Mouse (Mus musculus): ENCODE results near the gene Trit1. TPM values are rescaled to one million over a fixed set of nuclear protein-coding genes. Genes with fewer than 3 reads are reported as not detected.
"Not testable (repeated sequence)": the region's sequence is repeated elsewhere in the genome, so short reads cannot be mapped to it uniquely, and the experiment has no call there.

The Trit1 gene
- polyA plus RNA-seq, 1 experiment = 20.4 TPM

- TF ChIP-seq CTCF (IDR thresholded peaks at IDR 0.05; ENCODE audit: borderline replicate concordance, extremely low read depth, insufficient read depth, insufficient read length) (no peak), POLR2A (IDR thresholded peaks at IDR 0.05; ENCODE audit: borderline replicate concordance, extremely low read depth, insufficient read depth, insufficient read length, poor library complexity, severe bottlenecking) (no peak)
Observed at GRCm38 (mm10) chr4:122982537-122982936, 33.9 kb upstream of the Trit1 start.

GRCm38 (mm10) chr4:122983486-122984261 is 32.7 kb upstream of the Trit1 start:
- TF ChIP-seq CTCF (IDR thresholded peaks at IDR 0.05; ENCODE audit: borderline replicate concordance, extremely low read depth, insufficient read depth, insufficient read length) (no peak), POLR2A (IDR thresholded peaks at IDR 0.05; ENCODE audit: borderline replicate concordance, extremely low read depth, insufficient read depth, insufficient read length, poor library complexity, severe bottlenecking) (no peak)
- DNase-seq (ENCODE audit: low read depth) = no peak

More at GRCm38 (mm10) chr4:122982537-122982936, 33.9 kb upstream of the Trit1 start:
- DNase-seq (ENCODE audit: low read depth) = no peak

GRCm38 (mm10) chr4:122985110-122985509 is 31.3 kb upstream of the Trit1 start:
- peak; percentile 81 for TF ChIP-seq CTCF (IDR thresholded peaks at IDR 0.05; ENCODE audit: borderline replicate concordance, extremely low read depth, insufficient read depth, insufficient read length)
- TF ChIP-seq POLR2A (IDR thresholded peaks at IDR 0.05; ENCODE audit: borderline replicate concordance, extremely low read depth, insufficient read depth, insufficient read length, poor library complexity, severe bottlenecking) = no peak
- peak; percentile 92 for DNase-seq (ENCODE audit: low read depth)

- TF ChIP-seq CTCF (IDR thresholded peaks at IDR 0.05; ENCODE audit: borderline replicate concordance, extremely low read depth, insufficient read depth, insufficient read length) (no peak), POLR2A (IDR thresholded peaks at IDR 0.05; ENCODE audit: borderline replicate concordance, extremely low read depth, insufficient read depth, insufficient read length, poor library complexity, severe bottlenecking) (no peak)
- no peak for DNase-seq (ENCODE audit: low read depth)
Observed at GRCm38 (mm10) chr4:122987421-122987820, 29.0 kb upstream of the Trit1 start.

- TF ChIP-seq CTCF (IDR thresholded peaks at IDR 0.05; ENCODE audit: borderline replicate concordance, extremely low read depth, insufficient read depth, insufficient read length) = peak; percentile 27; the same call in 1 of the 2 replicates
- DNase-seq (ENCODE audit: low read depth) = not testable (repeated sequence)
Observed at GRCm38 (mm10) chr4:122988004-122988403, 28.4 kb upstream of the Trit1 start.

- no peak for DNase-seq (ENCODE audit: low read depth)
- TF ChIP-seq CTCF (IDR thresholded peaks at IDR 0.05; ENCODE audit: borderline replicate concordance, extremely low read depth, insufficient read depth, insufficient read length) = no peak
- TF ChIP-seq POLR2A (IDR thresholded peaks at IDR 0.05; ENCODE audit: borderline replicate concordance, extremely low read depth, insufficient read depth, insufficient read length, poor library complexity, severe bottlenecking) = no peak
Observed at GRCm38 (mm10) chr4:122991177-122991576, 25.2 kb upstream of the Trit1 start.

GRCm38 (mm10) chr4:122992276-122992675 is 24.1 kb upstream of the Trit1 start:
- TF ChIP-seq POLR2A (IDR thresholded peaks at IDR 0.05; ENCODE audit: borderline replicate concordance, extremely low read depth, insufficient read depth, insufficient read length, poor library complexity, severe bottlenecking) = no peak
- no peak for TF ChIP-seq CTCF (IDR thresholded peaks at IDR 0.05; ENCODE audit: borderline replicate concordance, extremely low read depth, insufficient read depth, insufficient read length)
- no peak for DNase-seq (ENCODE audit: low read depth)

GRCm38 (mm10) chr4:122995404-122996220 is 20.8 kb upstream of the Trit1 start, which contains the start of gene Mycl:
TSS of gene Mycl (plus strand) at chr4:122995652.
- peak; percentile 98 for DNase-seq (ENCODE audit: low read depth)
- peak; percentile 89 for TF ChIP-seq CTCF (IDR thresholded peaks at IDR 0.05; ENCODE audit: borderline replicate concordance, extremely low read depth, insufficient read depth, insufficient read length)
- TF ChIP-seq POLR2A (IDR thresholded peaks at IDR 0.05; ENCODE audit: borderline replicate concordance, extremely low read depth, insufficient read depth, insufficient read length, poor library complexity, severe bottlenecking) = peak; percentile 84

GRCm38 (mm10) chr4:122996221-122996617 is 20.2 kb upstream of the Trit1 start:
- TF ChIP-seq POLR2A (IDR thresholded peaks at IDR 0.05; ENCODE audit: borderline replicate concordance, extremely low read depth, insufficient read depth, insufficient read length, poor library complexity, severe bottlenecking) = no peak
- no peak for TF ChIP-seq CTCF (IDR thresholded peaks at IDR 0.05; ENCODE audit: borderline replicate concordance, extremely low read depth, insufficient read depth, insufficient read length)
- no peak for DNase-seq (ENCODE audit: low read depth)

- DNase-seq (ENCODE audit: low read depth) = peak; percentile 85
- TF ChIP-seq CTCF (IDR thresholded peaks at IDR 0.05; ENCODE audit: borderline replicate concordance, extremely low read depth, insufficient read depth, insufficient read length) (0 out of 2 replicates have a peak, but pooled peaks have one; percentile 39), POLR2A (IDR thresholded peaks at IDR 0.05; ENCODE audit: borderline replicate concordance, extremely low read depth, insufficient read depth, insufficient read length, poor library complexity, severe bottlenecking) (no peak)
Observed at GRCm38 (mm10) chr4:122996618-122997381, 19.6 kb upstream of the Trit1 start.
